Mouse (Mus musculus): Measurements from ENCODE around the gene 5830473C10Rik. TPM values are rescaled to one million over a fixed set of nuclear protein-coding genes. Genes with fewer than 3 reads are reported as not detected.

Gene 5830473C10Rik
- polyA plus RNA-seq (2012; rRNA removed), result 0.03 TPM in 1 of 2 replicates, not detected in the other
- polyA plus RNA-seq (2014; fragmentation: Nextera tagmentation; extraction: Ambion mirVana), result not detected in 2 replicates

- no peak for ATAC-seq (ENCODE audit: low FRiP score, low read depth)
- 86% methylated on average over 6 of the region's 6 CpGs for WGBS
- TF ChIP-seq POLR2A (IDR thresholded peaks at IDR 0.05; ENCODE audit: borderline replicate concordance, extremely low read depth, insufficient read depth, insufficient read length), result no peak
Observed at GRCm38 (mm10) chr5:90560743-90561142, at the start of gene 5830473C10Rik. Gene 5830473C10Rik (plus strand): TSS chr5:90561107.

GRCm38 (mm10) chr5:90512288-90512955 lies 48.5 kb upstream of the 5830473C10Rik start:
- H3K4me3 ChIP-seq (replicated peaks; ENCODE audit: low read length), result no peak overlapping the region
- H3K4me1 ChIP-seq (ENCODE audit: control insufficient read depth, insufficient read depth, low read length), result no peaks in the 10 kb centered on the region
- ATAC-seq (ENCODE audit: low FRiP score, low read depth), result no peak
- no peak overlapping the region for H3K4me2 ChIP-seq (replicated peaks; ENCODE audit: low read depth, low read length, severe bottlenecking)
- no peaks in the 10 kb centered on the region for H3K9me3 ChIP-seq (ENCODE audit: control insufficient read depth, low read length)
- no peak overlapping the region for H3K27ac ChIP-seq (replicated peaks; ENCODE audit: low read depth, low read length)
- WGBS, result 77% methylated on average over 6 of the region's 6 CpGs
- H3K36me3 ChIP-seq (ENCODE audit: control insufficient read depth, insufficient read depth, low read length), result no peaks in the 10 kb centered on the region
- DNase-seq (ENCODE audit: low spot score), result no peak
- no peak for TF ChIP-seq POLR2A (IDR thresholded peaks at IDR 0.05; ENCODE audit: borderline replicate concordance, extremely low read depth, insufficient read depth, insufficient read length)
- no peaks in the 10 kb centered on the region for H3K27me3 ChIP-seq (ENCODE audit: control insufficient read depth, insufficient read depth, low read length)
- no peak overlapping the region for H3K9ac ChIP-seq (ENCODE audit: low read depth, low read length, severe bottlenecking)

More at GRCm38 (mm10) chr5:90560743-90561142, at the start of gene 5830473C10Rik:
- DNase-seq (ENCODE audit: low spot score), result no peak
- Histone ChIP-seq H3K27ac (replicated peaks; ENCODE audit: low read depth, low read length) (no peak within 1 kb of the TSS), H3K4me2 (replicated peaks; ENCODE audit: low read depth, low read length, severe bottlenecking) (no peak within 1 kb of the TSS), H3K4me3 (replicated peaks; ENCODE audit: low read length) (no peak within 1 kb of the TSS), H3K4me1 (ENCODE audit: control insufficient read depth, insufficient read depth, low read length) (no peaks in the 10 kb centered on the region), H3K9me3 (ENCODE audit: control insufficient read depth, low read length) (no peaks in the 10 kb centered on the region), H3K9ac (ENCODE audit: low read depth, low read length, severe bottlenecking) (no peak within 1 kb of the TSS), H3K27me3 (ENCODE audit: control insufficient read depth, insufficient read depth, low read length) (no peaks in the 10 kb centered on the region), H3K36me3 (ENCODE audit: control insufficient read depth, insufficient read depth, low read length) (no peaks in the 10 kb centered on the region)

- DNase-seq (ENCODE audit: low spot score), result no peak
- Histone ChIP-seq H3K27ac (replicated peaks; ENCODE audit: low read depth, low read length) (no peak overlapping the region), H3K27me3 (ENCODE audit: control insufficient read depth, insufficient read depth, low read length) (no peaks in the 10 kb centered on the region), H3K4me1 (ENCODE audit: control insufficient read depth, insufficient read depth, low read length) (no peaks in the 10 kb centered on the region), H3K4me2 (replicated peaks; ENCODE audit: low read depth, low read length, severe bottlenecking) (no peak overlapping the region), H3K36me3 (ENCODE audit: control insufficient read depth, insufficient read depth, low read length) (no peaks in the 10 kb centered on the region), H3K9me3 (ENCODE audit: control insufficient read depth, low read length) (no peaks in the 10 kb centered on the region), H3K9ac (ENCODE audit: low read depth, low read length, severe bottlenecking) (no peak overlapping the region), H3K4me3 (replicated peaks; ENCODE audit: low read length) (no peak overlapping the region)
- ATAC-seq (ENCODE audit: low FRiP score, low read depth), result no peak
- no peak for TF ChIP-seq POLR2A (IDR thresholded peaks at IDR 0.05; ENCODE audit: borderline replicate concordance, extremely low read depth, insufficient read depth, insufficient read length)
- 85% methylated on average over 6 of the region's 6 CpGs for WGBS
Observed at GRCm38 (mm10) chr5:90515561-90515960, 45.3 kb upstream of the 5830473C10Rik start.

GRCm38 (mm10) chr5:90518356-90519100 lies 42.4 kb upstream of the 5830473C10Rik start, which contains the start of gene Afm:
Gene Afm (plus strand): TSS chr5:90518932.
- WGBS, result 74% methylated on average over 6 of the region's 6 CpGs
- ATAC-seq (ENCODE audit: low FRiP score, low read depth), result no peak

GRCm38 (mm10) chr5:90551191-90551590 lies 9.7 kb upstream of the 5830473C10Rik start:
- TF ChIP-seq POLR2A (IDR thresholded peaks at IDR 0.05; ENCODE audit: borderline replicate concordance, extremely low read depth, insufficient read depth, insufficient read length), result no peak
- DNase-seq (ENCODE audit: low spot score) (no peak), ATAC-seq (ENCODE audit: low FRiP score, low read depth) (no peak)
- Histone ChIP-seq H3K4me3 (replicated peaks; ENCODE audit: low read length) (no peak overlapping the region), H3K27me3 (ENCODE audit: control insufficient read depth, insufficient read depth, low read length) (no peaks in the 10 kb centered on the region), H3K4me1 (ENCODE audit: control insufficient read depth, insufficient read depth, low read length) (no peaks in the 10 kb centered on the region), H3K9ac (ENCODE audit: low read depth, low read length, severe bottlenecking) (no peak overlapping the region), H3K36me3 (ENCODE audit: control insufficient read depth, insufficient read depth, low read length) (no peaks in the 10 kb centered on the region), H3K4me2 (replicated peaks; ENCODE audit: low read depth, low read length, severe bottlenecking) (no peak overlapping the region), H3K27ac (replicated peaks; ENCODE audit: low read depth, low read length) (no peak overlapping the region), H3K9me3 (ENCODE audit: control insufficient read depth, low read length) (no peaks in the 10 kb centered on the region)
- WGBS, result 86% methylated on average over 8 of the region's 8 CpGs

More at GRCm38 (mm10) chr5:90518356-90519100, 42.4 kb upstream of the 5830473C10Rik start, which contains the start of gene Afm:
- no peak within 1 kb of the TSS for H3K4me2 ChIP-seq (replicated peaks; ENCODE audit: low read depth, low read length, severe bottlenecking)
- no peaks in the 10 kb centered on the region for H3K27me3 ChIP-seq (ENCODE audit: control insufficient read depth, insufficient read depth, low read length)
- H3K4me1 ChIP-seq (ENCODE audit: control insufficient read depth, insufficient read depth, low read length), result no peaks in the 10 kb centered on the region
- H3K27ac ChIP-seq (replicated peaks; ENCODE audit: low read depth, low read length), result no peak within 1 kb of the TSS
- no peak for DNase-seq (ENCODE audit: low spot score)
- H3K36me3 ChIP-seq (ENCODE audit: control insufficient read depth, insufficient read depth, low read length), result no peaks in the 10 kb centered on the region
- H3K9me3 ChIP-seq (ENCODE audit: control insufficient read depth, low read length), result no peaks in the 10 kb centered on the region
- H3K4me3 ChIP-seq (replicated peaks; ENCODE audit: low read length), result no peak within 1 kb of the TSS
- TF ChIP-seq POLR2A (IDR thresholded peaks at IDR 0.05; ENCODE audit: borderline replicate concordance, extremely low read depth, insufficient read depth, insufficient read length), result no peak
- H3K9ac ChIP-seq (ENCODE audit: low read depth, low read length, severe bottlenecking), result no peak within 1 kb of the TSS
